In the genomic region with DNA sequence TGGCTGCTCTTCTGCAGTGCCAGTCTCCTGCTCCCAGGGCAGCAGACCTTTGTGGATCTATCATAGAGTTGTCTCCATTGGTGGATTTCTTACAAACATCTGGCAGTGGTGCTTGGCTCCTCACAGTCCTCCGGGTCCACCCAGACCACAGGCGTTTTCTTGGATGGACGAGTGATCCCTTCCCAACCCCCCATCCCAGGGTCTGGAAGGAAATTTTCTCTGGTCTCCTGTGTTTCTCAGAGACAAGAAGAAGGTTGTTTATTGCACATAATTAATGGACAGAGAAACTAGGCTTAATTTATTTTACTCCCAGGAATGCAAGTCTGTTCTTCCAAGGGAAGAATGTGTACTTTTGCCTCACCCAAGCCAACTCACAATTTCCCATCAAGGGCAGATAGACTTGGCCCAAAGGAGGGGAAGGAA, we compare ENCODE assay signal across 17 mouse cellular contexts.
DNase-seq lines count a peak whose midpoint lies in the region; ATAC-seq and TF ChIP-seq lines count a peak whose summit lies in the region.
"Had no signal": no experiment of that assay in that cellular context is flagged by ENCODE, and none has a peak within 500 bp of the region (broad histone marks: within the 10 kb centered on the region; RNA-seq: fewer than 3 reads in every experiment).

No protein-coding gene starts in this region.

- no peak for DNase-seq in intestine, embryonic 14.5 days (ENCODE audit: low spot score)
- peak; percentile 67 for DNase-seq in lung, postnatal 10 days
- DNase-seq in lung, postnatal 25 days (ENCODE audit: low spot score), result no peak
- peak; percentile 61 for DNase-seq in gastrocnemius, postnatal 25 days
- no peak for DNase-seq in stomach, postnatal 0 days (ENCODE audit: low spot score)
- DNase-seq in cerebellum, adult 11-12 months, result no peak
- DNase-seq: adrenal gland, postnatal 10 days; cerebellum, adult 9-10 months; kidney, adult 8-10 months; left cerebral cortex, postnatal 4 days; right cerebral cortex, postnatal 14 days; thymus, postnatal 36 days had no signal

- no peak for TF ChIP-seq CTCF in intestine, postnatal 0 days (IDR thresholded peaks at IDR 0.05; ENCODE audit: low read depth)
- no peak for TF ChIP-seq CTCF in stomach, postnatal 0 days (IDR thresholded peaks at IDR 0.05; ENCODE audit: low read depth)

- H3K9ac ChIP-seq in intestine, embryonic 14.5 days (ENCODE audit: low read length), result no peak overlapping the region
- H3K9ac ChIP-seq in intestine, postnatal 0 days (ENCODE audit: low read depth, low read length), result no peak overlapping the region
- no peak overlapping the region for H3K9ac ChIP-seq in stomach, postnatal 0 days (ENCODE audit: low read length)
- H3K9ac ChIP-seq: hindbrain, embryonic 12.5 days; liver, embryonic 14.5 days had no signal

- peaks cover 27% of the 10 kb centered on the region for H3K4me1 ChIP-seq in intestine, embryonic 14.5 days (replicated peaks; ENCODE audit: control insufficient read depth, insufficient read depth, low read length)
- H3K4me1 ChIP-seq in intestine, postnatal 0 days (replicated peaks; ENCODE audit: control insufficient read depth, insufficient read depth, low read length), result no peaks in the 10 kb centered on the region
- H3K4me1 ChIP-seq in stomach, postnatal 0 days (replicated peaks; ENCODE audit: control insufficient read depth, insufficient read depth), result peaks cover under 1% of the 10 kb centered on the region

- peak overlapping the region; percentile 8; the same call in 1 of the 2 replicates for H3K27ac ChIP-seq in intestine, embryonic 14.5 days (ENCODE audit: low read depth)
- H3K27ac ChIP-seq in intestine, postnatal 0 days (ENCODE audit: low read depth, low read length), result no peak overlapping the region
- peak overlapping the region; percentile 71 for H3K27ac ChIP-seq in stomach, postnatal 0 days (replicated peaks)
- H3K27ac ChIP-seq: hindbrain, embryonic 12.5 days; liver, embryonic 14.5 days had no signal

- no peak for TF ChIP-seq EP300 in stomach, postnatal 0 days (optimal IDR thresholded peaks at IDR 0.05)

- ATAC-seq in intestine, embryonic 14.5 days (replicated peaks; ENCODE audit: low FRiP score, low TSS enrichment, low read depth), result no peak
- no peak for ATAC-seq in intestine, postnatal 0 days
- peak; percentile 65; the same call in 1 of the 2 replicates for ATAC-seq in stomach, postnatal 0 days (ENCODE audit: low FRiP score, low TSS enrichment)

- H3K9me3 ChIP-seq in intestine, embryonic 14.5 days (ENCODE audit: control insufficient read depth, low read length), result no peaks in the 10 kb centered on the region
- no peaks in the 10 kb centered on the region for H3K9me3 ChIP-seq in intestine, postnatal 0 days (ENCODE audit: control insufficient read depth)
- H3K9me3 ChIP-seq in stomach, postnatal 0 days (ENCODE audit: control insufficient read depth, low read length), result no peaks in the 10 kb centered on the region
- H3K9me3 ChIP-seq: G1E; hindbrain, embryonic 12.5 days had no signal

- H3K27me3 ChIP-seq in intestine, embryonic 14.5 days (replicated peaks; ENCODE audit: control insufficient read depth, insufficient read depth, low read length), result no peaks in the 10 kb centered on the region
- no peaks in the 10 kb centered on the region for H3K27me3 ChIP-seq in intestine, postnatal 0 days (replicated peaks; ENCODE audit: control insufficient read depth, insufficient read depth, low read length)
- H3K27me3 ChIP-seq in stomach, postnatal 0 days (ENCODE audit: control insufficient read depth, insufficient read depth, low read length), result no peaks in the 10 kb centered on the region
- H3K27me3 ChIP-seq: hindbrain, embryonic 12.5 days had no signal

- no peaks in the 10 kb centered on the region for H3K36me3 ChIP-seq in intestine, embryonic 14.5 days (ENCODE audit: control insufficient read depth, insufficient read depth, low read length)
- no peaks in the 10 kb centered on the region for H3K36me3 ChIP-seq in intestine, postnatal 0 days (ENCODE audit: control insufficient read depth, insufficient read depth)
- H3K36me3 ChIP-seq in stomach, postnatal 0 days (ENCODE audit: control insufficient read depth, insufficient read depth, low read length), result no peaks in the 10 kb centered on the region
- H3K36me3 ChIP-seq: G1E; hindbrain, embryonic 12.5 days had no signal

- H3K4me2 ChIP-seq in intestine, embryonic 14.5 days (ENCODE audit: low read length), result no peak overlapping the region
- no peak overlapping the region for H3K4me2 ChIP-seq in intestine, postnatal 0 days (replicated peaks; ENCODE audit: low read depth)
- no peak overlapping the region for H3K4me2 ChIP-seq in stomach, postnatal 0 days (replicated peaks; ENCODE audit: low read depth)
- H3K4me2 ChIP-seq: hindbrain, embryonic 12.5 days had no signal

- WGBS in intestine, embryonic 14.5 days, result 22% methylated on average over 3 of the region's 3 CpGs
- WGBS in intestine, postnatal 0 days, result 45% methylated on average over 3 of the region's 3 CpGs
- WGBS in stomach, postnatal 0 days, result 54% methylated on average over 3 of the region's 3 CpGs

- no peak overlapping the region for H3K4me3 ChIP-seq in intestine, embryonic 14.5 days (ENCODE audit: low read depth, low read length)
- H3K4me3 ChIP-seq in intestine, postnatal 0 days (ENCODE audit: low read depth, low read length), result no peak overlapping the region
- H3K4me3 ChIP-seq in stomach, postnatal 0 days (ENCODE audit: low read depth, low read length), result no peak overlapping the region
- H3K4me3 ChIP-seq: hindbrain, embryonic 12.5 days; myocyte had no signal

Comparison
In these comparisons a context has a peak if more than half of its experiments do, and no peak if none do; other contexts are left out.
1. DNase-seq: peak in lung, postnatal 10 days (single experiment) and gastrocnemius, postnatal 25 days (single experiment); none in intestine, embryonic 14.5 days (single experiment), lung, postnatal 25 days (single experiment), stomach, postnatal 0 days (single experiment) and cerebellum, adult 11-12 months (single experiment).